Mouse (Mus musculus): Measurements from ENCODE around the gene Gemin4. TPM values are rescaled to one million over a fixed set of nuclear protein-coding genes. Genes with fewer than 3 reads are reported as not detected.
A peak's percentile ranks its signal among the peaks of the same experiment; 100 is the strongest.
"Not testable (repeated sequence)": the region's sequence is repeated elsewhere in the genome, so short reads cannot be mapped to it uniquely, and the experiment has no call there.

Gemin4 gene
- polyA plus RNA-seq, 1 experiment from 2014 or later, result 13.8 TPM

DNA sequence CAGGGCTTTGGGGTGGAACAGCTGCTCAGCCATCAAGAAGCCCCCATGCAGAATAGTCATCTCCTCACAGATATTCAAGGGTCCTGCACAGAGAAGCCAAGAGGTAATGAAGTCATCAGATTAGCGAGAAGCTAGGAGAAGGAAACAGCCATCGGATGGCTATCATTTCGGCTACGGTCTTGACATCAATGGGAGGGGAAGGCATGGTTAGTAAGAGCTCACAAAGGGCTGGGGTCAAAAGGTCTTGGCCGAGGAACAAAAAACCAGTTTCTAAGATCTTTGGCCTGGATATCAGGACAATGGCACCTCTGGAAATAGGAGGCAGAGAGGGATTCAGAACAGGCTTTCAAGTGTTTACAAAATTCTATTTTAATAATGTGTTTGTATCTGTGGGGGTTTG, 3.6 kb downstream of the Gemin4 start:
- H3K4me3 ChIP-seq (replicated peaks), result no peak overlapping the region
- H3K27ac ChIP-seq (replicated peaks), result no peak overlapping the region
- H3K36me3 ChIP-seq, result peaks cover 32% of the 10 kb centered on the region
- no peak overlapping the region for H3K9ac ChIP-seq (replicated peaks)
- ATAC-seq (ENCODE audit: low FRiP score), result no peak
- peaks cover 14% of the 10 kb centered on the region for H3K4me1 ChIP-seq
- no peak overlapping the region for H3K4me2 ChIP-seq
- no peaks in the 10 kb centered on the region for H3K27me3 ChIP-seq (replicated peaks)
- WGBS, result 35% methylated on average over 5 of the region's 5 CpGs
- H3K9me3 ChIP-seq (replicated peaks), result no peaks in the 10 kb centered on the region

DNA sequence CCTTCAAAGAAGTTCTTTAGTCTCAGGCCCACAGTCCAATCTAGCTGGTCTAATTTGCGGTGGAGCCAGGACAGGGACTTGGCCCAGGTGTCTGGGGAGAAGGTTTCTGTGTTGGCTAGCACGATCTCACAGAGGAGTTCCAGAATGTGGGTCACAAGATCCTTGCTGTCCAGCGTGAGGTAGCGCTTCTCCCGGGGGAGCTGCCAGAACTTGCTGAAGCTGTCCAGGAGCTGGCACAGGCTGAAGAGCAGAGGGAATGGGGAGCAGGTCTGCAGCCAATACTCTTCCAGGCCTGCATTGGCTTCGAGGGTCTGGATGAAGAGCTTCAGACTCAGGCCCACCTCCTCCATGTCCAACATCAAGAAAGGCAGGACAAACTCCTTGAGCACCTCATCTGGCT, 5.9 kb downstream of the Gemin4 start:
- not testable (repeated sequence) for H3K4me3 ChIP-seq (replicated peaks); H3K9me3 ChIP-seq (replicated peaks); H3K27me3 ChIP-seq (replicated peaks); H3K4me2 ChIP-seq; H3K9ac ChIP-seq (replicated peaks); H3K4me1 ChIP-seq; H3K27ac ChIP-seq (replicated peaks); ATAC-seq (ENCODE audit: low FRiP score)
- WGBS, result 92% methylated on average over 5 of the region's 6 CpGs
- peaks cover 54% of the 10 kb centered on the region for H3K36me3 ChIP-seq

DNA sequence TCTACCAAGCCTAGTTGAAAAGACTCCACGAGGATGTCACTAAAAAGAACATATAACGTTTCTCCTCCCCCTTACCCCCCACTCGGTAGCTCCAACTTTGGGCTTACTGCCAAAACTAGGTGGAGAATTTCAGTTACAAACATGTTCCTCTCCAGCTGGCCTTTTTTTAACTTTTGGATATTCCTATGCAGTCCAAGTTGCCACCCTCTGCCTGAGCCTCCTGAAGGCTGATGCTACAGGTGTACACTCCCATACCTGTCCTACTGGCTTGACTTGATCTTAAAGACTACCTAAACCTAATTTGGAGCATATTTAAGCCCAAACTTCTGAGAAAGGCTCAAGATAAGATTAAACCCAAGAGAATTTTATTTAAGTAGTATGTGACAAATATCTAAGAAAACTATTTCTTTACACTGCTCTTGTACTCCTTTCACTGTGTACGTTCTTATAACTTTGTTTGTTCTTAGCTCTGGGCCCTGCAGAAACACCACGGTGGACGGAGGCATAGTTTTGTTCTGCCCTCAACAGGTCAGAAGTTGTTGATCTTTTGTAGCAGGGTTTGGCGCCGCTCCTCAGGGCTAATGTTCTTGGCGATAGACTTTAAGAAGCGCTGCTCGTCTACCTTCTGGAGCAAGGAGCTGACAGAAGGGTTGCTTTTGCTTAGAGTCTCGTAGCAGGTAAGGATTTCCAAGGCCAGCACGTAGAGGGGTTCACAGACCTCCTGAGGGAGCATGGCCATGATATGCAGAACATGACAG, 7.1 kb downstream of the Gemin4 start:
- 91% methylated on average over 13 of the region's 13 CpGs for WGBS
- H3K4me2 ChIP-seq, result no peak overlapping the region
- no peaks in the 10 kb centered on the region for H3K27me3 ChIP-seq (replicated peaks)
- H3K4me3 ChIP-seq (replicated peaks), result no peak overlapping the region
- peaks cover 66% of the 10 kb centered on the region for H3K36me3 ChIP-seq
- no peaks in the 10 kb centered on the region for H3K4me1 ChIP-seq
- no peak overlapping the region for H3K27ac ChIP-seq (replicated peaks)
- H3K9me3 ChIP-seq (replicated peaks), result no peaks in the 10 kb centered on the region
- no peak for ATAC-seq (ENCODE audit: low FRiP score)
- H3K9ac ChIP-seq (replicated peaks), result no peak overlapping the region

DNA sequence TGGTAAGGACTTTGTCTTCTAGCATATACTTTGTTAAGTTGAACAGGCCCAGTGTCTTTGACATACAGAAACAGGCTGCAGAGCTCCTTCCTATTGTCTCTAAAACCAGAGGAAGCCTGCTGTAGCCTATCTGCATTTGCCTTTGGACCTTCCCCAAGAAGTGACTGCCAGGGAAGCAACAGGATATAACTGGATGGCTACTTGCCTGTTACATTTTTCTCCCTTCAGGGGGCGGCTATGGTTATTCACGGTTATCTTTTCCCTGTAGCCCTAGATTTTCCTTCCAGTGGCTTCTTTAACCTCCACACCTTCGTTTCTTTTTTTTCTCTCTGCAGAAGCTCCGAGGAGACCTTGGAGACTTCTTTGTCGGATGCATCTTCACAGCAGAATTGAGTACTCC, 10.7 kb downstream of the Gemin4 start:
- H3K4me1 ChIP-seq, result peaks cover 12% of the 10 kb centered on the region
- WGBS, result 86% methylated on average over 5 of the region's 5 CpGs
- no peak overlapping the region for H3K9ac ChIP-seq (replicated peaks)
- peaks cover 59% of the 10 kb centered on the region for H3K36me3 ChIP-seq
- H3K27me3 ChIP-seq (replicated peaks), result no peaks in the 10 kb centered on the region
- no peak for ATAC-seq (ENCODE audit: low FRiP score)
- no peaks in the 10 kb centered on the region for H3K9me3 ChIP-seq (replicated peaks)
- no peak overlapping the region for H3K27ac ChIP-seq (replicated peaks)
- H3K4me3 ChIP-seq (replicated peaks), result no peak overlapping the region
- no peak overlapping the region for H3K4me2 ChIP-seq

DNA sequence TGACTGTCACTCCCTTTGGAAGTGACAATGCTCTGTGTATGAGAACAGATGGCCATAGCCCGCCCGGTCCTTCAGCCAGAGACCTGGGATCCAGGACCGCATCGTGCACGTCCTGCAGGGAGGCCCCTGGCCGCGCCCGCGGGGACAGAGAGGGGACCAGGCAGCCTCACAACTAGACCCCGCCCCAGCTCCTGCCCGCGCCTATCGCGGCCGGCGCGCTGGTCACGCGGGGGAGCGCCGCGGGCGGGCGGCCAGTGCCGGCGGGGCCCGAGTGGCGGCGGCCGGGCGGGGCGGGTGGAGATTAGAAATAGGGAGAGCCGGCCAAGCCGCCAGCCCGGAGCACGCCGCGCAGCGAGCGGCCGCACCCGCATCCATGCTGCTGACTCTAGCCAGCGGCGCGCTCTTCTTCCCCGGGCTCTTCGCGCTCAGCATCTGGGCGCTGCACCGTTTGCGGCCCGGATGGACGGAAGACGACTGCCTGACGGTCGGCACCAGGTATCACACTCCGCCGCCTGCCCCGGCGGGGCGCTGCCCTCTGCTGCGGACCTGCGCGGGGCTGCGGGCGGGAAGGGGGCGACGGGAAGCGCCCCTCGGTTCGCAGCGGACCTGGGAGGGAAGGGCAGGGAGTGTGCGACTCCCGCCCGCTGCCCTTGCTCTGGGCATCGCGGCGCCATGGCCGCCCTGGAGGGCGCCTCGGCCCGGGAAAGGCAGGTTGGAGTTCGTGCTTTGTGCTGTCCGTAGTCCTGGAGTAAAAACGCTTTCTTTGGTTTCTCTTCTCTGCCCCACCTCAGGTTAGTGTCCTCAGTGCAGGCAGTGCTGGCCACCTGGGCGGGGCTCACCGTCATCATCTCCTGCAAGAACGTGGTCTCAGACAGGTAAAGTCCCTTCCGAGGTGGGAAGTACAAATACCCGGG, 15.4 kb downstream of the Gemin4 start:
- Histone ChIP-seq H3K36me3 (peaks cover 29% of the 10 kb centered on the region), H3K4me3 (replicated peaks) (peak overlapping the region; percentile 92), H3K9ac (replicated peaks) (peak overlapping the region; percentile 88), H3K9me3 (replicated peaks) (no peaks in the 10 kb centered on the region), H3K27me3 (replicated peaks) (no peaks in the 10 kb centered on the region), H3K4me2 (peak overlapping the region; percentile 88), H3K27ac (replicated peaks) (peak overlapping the region; percentile 87), H3K4me1 (peaks cover 19% of the 10 kb centered on the region)
- peak; percentile 98 for ATAC-seq (ENCODE audit: low FRiP score)
- 0% methylated on average over 63 of the region's 90 CpGs for WGBS

DNA sequence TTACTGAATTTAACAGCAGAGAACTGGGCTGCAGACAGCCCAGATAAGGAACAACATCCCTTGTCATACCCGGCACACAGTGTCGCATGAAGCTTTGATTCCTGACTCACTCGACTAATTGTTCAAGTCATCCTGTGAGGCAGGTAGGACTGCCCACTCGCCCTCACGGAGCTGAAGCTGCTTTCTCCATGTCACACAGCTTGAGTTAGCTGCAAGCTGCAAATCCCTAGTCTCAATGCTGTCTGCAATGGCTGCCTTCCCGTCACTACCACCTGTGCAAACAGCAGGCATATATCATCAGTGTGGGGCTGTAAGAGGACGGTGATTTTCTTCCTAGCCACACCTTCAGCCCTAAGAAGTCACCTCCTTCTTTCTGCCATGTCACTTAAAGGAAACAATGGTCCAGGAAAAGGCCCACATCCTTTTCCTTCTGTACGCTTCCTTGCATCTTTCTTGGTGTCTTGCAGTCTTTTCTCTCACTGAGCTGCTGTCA, 20.4 kb downstream of the Gemin4 start:
- Histone ChIP-seq H3K4me1 (peaks cover 7% of the 10 kb centered on the region), H3K9me3 (replicated peaks) (no peaks in the 10 kb centered on the region), H3K9ac (replicated peaks) (no peak overlapping the region), H3K4me2 (no peak overlapping the region), H3K36me3 (no peaks in the 10 kb centered on the region), H3K4me3 (replicated peaks) (no peak overlapping the region), H3K27ac (replicated peaks) (no peak overlapping the region), H3K27me3 (replicated peaks) (no peaks in the 10 kb centered on the region)
- no peak for ATAC-seq (ENCODE audit: low FRiP score)
- WGBS, result 55% methylated on average over 8 of the region's 8 CpGs

DNA sequence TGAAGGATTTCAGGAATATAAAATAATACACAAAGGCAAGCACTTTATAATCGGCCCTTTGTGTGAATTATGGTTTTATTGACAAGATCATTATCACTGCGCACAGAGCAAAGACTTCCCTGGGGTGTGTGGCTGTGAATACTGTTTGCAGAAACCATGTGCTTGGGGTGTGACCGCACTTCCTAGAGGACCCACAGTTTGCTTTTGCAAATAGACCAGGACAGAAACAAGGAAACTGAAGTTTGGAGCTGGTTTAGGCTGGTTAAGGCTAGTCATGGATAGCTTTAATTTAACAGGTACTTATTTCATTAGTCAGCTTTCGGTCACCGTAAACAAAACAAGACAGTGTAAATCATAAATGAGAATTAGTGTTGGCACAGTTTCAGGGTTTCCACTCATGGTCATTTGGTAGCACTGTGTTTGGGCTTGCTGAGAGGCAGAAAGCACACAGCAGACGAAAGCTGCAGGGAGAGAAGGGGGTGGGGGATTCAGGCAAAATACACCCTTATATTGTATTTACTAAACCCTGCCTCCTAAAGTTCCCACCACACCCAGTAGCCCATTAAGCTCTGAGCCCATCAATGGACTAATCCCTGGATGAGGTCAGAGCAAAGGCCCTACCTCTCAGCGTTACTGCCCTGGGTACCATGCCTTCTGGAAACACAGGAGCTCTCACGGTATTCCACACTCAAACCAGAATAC, 21.0 kb downstream of the Gemin4 start:
- Histone ChIP-seq H3K4me1 (peaks cover 4% of the 10 kb centered on the region), H3K4me3 (replicated peaks) (no peak overlapping the region), H3K9me3 (replicated peaks) (no peaks in the 10 kb centered on the region), H3K36me3 (no peaks in the 10 kb centered on the region), H3K4me2 (no peak overlapping the region), H3K9ac (replicated peaks) (no peak overlapping the region), H3K27ac (replicated peaks) (no peak overlapping the region), H3K27me3 (replicated peaks) (no peaks in the 10 kb centered on the region)
- WGBS, result 52% methylated on average over 8 of the region's 8 CpGs
- ATAC-seq (ENCODE audit: low FRiP score), result no peak

DNA sequence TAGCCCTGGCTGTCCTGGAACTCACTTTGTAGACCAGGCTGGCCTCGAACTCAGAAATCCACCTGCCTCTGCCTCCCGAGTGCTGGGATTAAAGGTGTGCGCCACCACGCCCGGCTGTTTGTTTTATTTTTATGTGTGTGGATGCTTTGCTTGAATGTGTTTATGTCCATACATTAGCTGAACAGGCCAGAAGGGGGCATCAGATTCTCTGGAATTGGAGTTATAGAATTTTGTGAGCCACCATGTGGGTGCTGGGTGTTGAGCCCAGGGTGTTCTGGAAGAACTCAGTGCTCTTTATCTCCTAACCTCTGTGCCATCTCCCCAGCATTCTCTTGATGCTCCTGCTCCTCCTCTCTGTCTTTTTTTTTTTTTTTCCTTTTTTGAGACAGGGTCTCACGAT, 30.6 kb downstream of the Gemin4 start:
- no peak for ATAC-seq (ENCODE audit: low FRiP score)
- H3K4me1 ChIP-seq, result no peaks in the 10 kb centered on the region
- H3K4me3 ChIP-seq (replicated peaks), result no peak overlapping the region
- 83% methylated on average over 6 of the region's 6 CpGs for WGBS
- no peaks in the 10 kb centered on the region for H3K36me3 ChIP-seq
- no peak overlapping the region for H3K27ac ChIP-seq (replicated peaks)
- H3K27me3 ChIP-seq (replicated peaks), result no peaks in the 10 kb centered on the region
- H3K9ac ChIP-seq (replicated peaks), result no peak overlapping the region
- no peak overlapping the region for H3K4me2 ChIP-seq
- no peaks in the 10 kb centered on the region for H3K9me3 ChIP-seq (replicated peaks)

DNA sequence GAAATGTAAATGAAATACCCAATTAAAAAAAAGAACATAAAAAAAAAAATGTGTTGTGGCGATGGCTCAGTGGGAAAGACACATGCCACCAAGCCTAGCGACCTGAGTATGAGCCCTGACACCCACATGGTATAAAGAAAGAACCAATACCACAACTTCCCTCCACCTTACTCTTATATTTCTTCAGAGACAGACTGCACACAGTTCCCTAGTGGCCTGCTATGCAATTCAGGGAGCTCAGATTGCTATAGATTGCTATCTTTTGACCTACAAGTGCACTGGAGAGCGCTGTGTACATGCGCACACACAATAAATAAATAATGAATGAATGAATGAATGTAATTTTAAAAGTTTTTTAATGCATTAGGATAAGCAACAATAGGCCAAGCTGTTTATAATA, 33.7 kb downstream of the Gemin4 start:
- Histone ChIP-seq H3K4me1 (peaks cover 5% of the 10 kb centered on the region), H3K9me3 (replicated peaks) (no peaks in the 10 kb centered on the region), H3K4me2 (no peak overlapping the region), H3K27me3 (replicated peaks) (no peaks in the 10 kb centered on the region), H3K27ac (replicated peaks) (no peak overlapping the region), H3K9ac (replicated peaks) (no peak overlapping the region), H3K36me3 (no peaks in the 10 kb centered on the region), H3K4me3 (replicated peaks) (no peak overlapping the region)
- ATAC-seq (ENCODE audit: low FRiP score), result no peak
- WGBS, result 87% methylated on average over 4 of the region's 4 CpGs

DNA sequence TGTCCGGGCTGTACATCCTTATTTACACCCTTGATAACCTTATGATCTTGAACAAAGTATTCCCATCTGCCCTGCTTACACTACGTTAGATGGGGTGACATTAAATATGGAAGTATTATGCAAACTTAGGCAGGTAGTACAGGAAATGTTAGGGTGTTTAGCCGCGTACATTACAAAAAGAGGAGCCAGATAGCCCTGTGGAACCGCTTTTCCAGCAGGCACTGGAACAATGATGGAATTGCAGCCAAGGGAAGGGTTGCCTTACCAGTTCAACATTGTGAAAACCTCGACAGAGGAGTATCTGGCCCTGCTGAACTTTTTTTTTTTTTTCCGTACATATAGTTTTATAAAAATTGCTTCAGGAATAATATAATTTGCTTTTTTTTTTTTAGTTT, 37.3 kb downstream of the Gemin4 start:
- peak overlapping the region; percentile 85 for H3K27ac ChIP-seq (replicated peaks)
- ATAC-seq (ENCODE audit: low FRiP score), result no peak
- 22% methylated on average over 7 of the region's 7 CpGs for WGBS

DNA sequence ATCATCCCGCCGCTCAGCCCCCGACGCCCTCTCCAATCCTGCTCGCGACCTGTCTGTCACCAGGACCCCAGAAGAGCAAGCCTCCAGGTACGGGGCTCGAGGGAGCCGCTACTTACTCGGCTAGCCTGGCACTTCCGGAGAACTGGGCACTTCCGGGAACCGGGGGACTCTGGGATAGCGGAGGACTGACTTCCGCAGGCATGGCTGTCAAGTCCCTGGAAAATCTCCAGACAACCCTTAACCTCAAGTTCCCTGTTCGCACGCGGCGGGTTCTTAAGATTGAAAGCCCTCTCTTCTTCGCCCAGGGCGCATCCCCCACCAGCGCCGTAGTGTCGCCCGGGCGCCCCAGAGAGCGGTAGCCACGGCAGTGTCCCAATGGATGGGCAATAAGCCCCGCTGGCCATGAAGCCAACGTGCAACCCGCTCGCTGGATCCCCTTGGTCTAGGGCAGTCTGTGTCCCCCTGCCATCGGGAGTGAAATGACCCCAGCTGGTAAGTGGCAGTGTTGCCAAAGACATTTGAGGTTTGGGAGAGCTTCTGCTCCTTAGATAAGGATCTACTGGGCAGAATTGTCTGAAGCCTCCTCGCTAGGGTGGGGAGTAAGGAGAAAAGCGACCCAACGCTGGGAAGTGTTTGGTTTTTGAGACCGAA, 37.8 kb downstream of the Gemin4 start, which contains the start of the genes Vps53 and Fam57a:
Gene Vps53 (minus strand): TSS at position 153 of the 651 bp plus-strand sequence.
Gene Fam57a (plus strand): TSS at position 177 of the 651 bp plus-strand sequence.
- Histone ChIP-seq H3K27me3 (replicated peaks) (no peaks in the 10 kb centered on the region), H3K27ac (replicated peaks) (peak within 1 kb of the TSS; percentile 85), H3K4me1 (peaks cover 18% of the 10 kb centered on the region), H3K36me3 (peaks cover 4% of the 10 kb centered on the region; the same call in 1 of the 2 replicates), H3K9me3 (replicated peaks) (no peaks in the 10 kb centered on the region), H3K4me3 (replicated peaks) (peak within 1 kb of the TSS; percentile 94), H3K4me2 (peak within 1 kb of the TSS; percentile 90), H3K9ac (replicated peaks) (peak within 1 kb of the TSS; percentile 81)
- ATAC-seq (ENCODE audit: low FRiP score), result peak; percentile 94
- WGBS, result under 1% methylated on average over 37 of the region's 37 CpGs

More for the DNA sequence above, 37.3 kb downstream of the Gemin4 start:
- Histone ChIP-seq H3K36me3 (peaks cover 4% of the 10 kb centered on the region; the same call in 1 of the 2 replicates), H3K9me3 (replicated peaks) (no peaks in the 10 kb centered on the region), H3K4me1 (peaks cover 18% of the 10 kb centered on the region), H3K4me3 (replicated peaks) (peak overlapping the region; percentile 94), H3K4me2 (peak overlapping the region; percentile 90), H3K27me3 (replicated peaks) (no peaks in the 10 kb centered on the region), H3K9ac (replicated peaks) (peak overlapping the region; percentile 81)

Data from neural tube, embryonic 15.5 days (tissue).